9 mouse cellular contexts compared by ENCODE assay signal in the genomic region with DNA sequence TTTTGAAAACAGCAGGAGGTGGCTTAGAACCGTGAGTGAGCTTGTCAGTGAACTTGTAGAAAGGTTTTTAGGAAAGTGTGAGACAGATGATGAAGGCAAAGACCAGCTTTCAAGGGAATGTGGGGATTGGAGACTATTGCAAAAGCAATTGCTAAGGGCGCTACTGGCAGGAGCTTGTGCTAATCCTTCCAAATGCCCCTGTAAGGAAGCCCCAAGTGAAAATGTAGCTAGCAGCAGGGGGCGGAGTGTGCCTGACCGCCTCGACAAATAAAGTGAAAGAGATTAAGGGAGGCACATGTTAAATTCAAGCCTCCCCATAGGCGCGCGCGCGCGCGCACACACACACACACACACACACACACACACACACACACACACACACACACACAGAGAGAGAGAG. TPM values are rescaled to one million over a fixed set of nuclear protein-coding genes. Genes with fewer than 3 reads are reported as not detected.
DNase-seq lines count a peak whose midpoint lies in the region; ATAC-seq and TF ChIP-seq lines count a peak whose summit lies in the region.
"Not testable (repeated sequence)": the region's sequence is repeated elsewhere in the genome, so short reads cannot be mapped to it uniquely, and the experiment has no call there.
"Had no signal": no experiment of that assay in that cellular context is flagged by ENCODE, and none has a peak within 500 bp of the region (broad histone marks: within the 10 kb centered on the region; RNA-seq: fewer than 3 reads in every experiment).

No protein-coding gene starts in this region.

- TF ChIP-seq POLR2A in limb, embryonic 14.5 days (IDR thresholded peaks at IDR 0.05; ENCODE audit: borderline replicate concordance, extremely low read depth, insufficient read depth, insufficient read length): not testable (repeated sequence)

- peak; percentile 30 for DNase-seq in CD4-positive, CD25-positive, alpha-beta regulatory T cell, adult 2 months (ENCODE audit: low read depth, low spot score)
- DNase-seq in cerebellum, postnatal 14 days: peak; percentile 16 to 34
- DNase-seq in forelimb bud, embryonic 11.5 days (ENCODE audit: low read depth, low spot score): peak; percentile 23
- peak; percentile 48 for DNase-seq in kidney, postnatal 10 days
- peak; percentile 18 for DNase-seq in limb, embryonic 14.5 days (ENCODE audit: low spot score)
- DNase-seq in right cerebral cortex, postnatal 10 days (ENCODE audit: low spot score in 2 of 2): peak; percentile 60 to 69

- not testable (repeated sequence) for H3K9me3 ChIP-seq in limb, embryonic 14.5 days (ENCODE audit: control insufficient read depth, low read length)

- 28% methylated on average over 12 of the region's 12 CpGs for WGBS in limb, embryonic 14.5 days

- not testable (repeated sequence) for H3K27ac ChIP-seq in limb, embryonic 14.5 days (replicated peaks; ENCODE audit: low read depth, low read length)

- H3K9ac ChIP-seq in limb, embryonic 14.5 days (ENCODE audit: low read depth, low read length, severe bottlenecking): not testable (repeated sequence)

- H3K4me1 ChIP-seq in limb, embryonic 14.5 days (ENCODE audit: control insufficient read depth, insufficient read depth, low read length): not testable (repeated sequence)

- peak; percentile 53 to 76 for ATAC-seq in hematopoietic stem cell, adult 5-6 weeks (replicated peaks in 1 of 2; ENCODE audit: insufficient read depth in 1 of 2, low FRiP score in 2 of 2, low TSS enrichment in 1 of 2, low read depth in 1 of 2, poor library complexity in 2 of 2, severe bottlenecking in 2 of 2)
- not testable (repeated sequence) for ATAC-seq in limb, embryonic 14.5 days (ENCODE audit: low FRiP score, low read depth)
- ATAC-seq in megakaryocyte progenitor cell, adult 5-6 weeks (replicated peaks; ENCODE audit: poor library complexity): peak; percentile 60; the same call in 1 of the 2 replicates

- H3K4me3 ChIP-seq in limb, embryonic 14.5 days (replicated peaks; ENCODE audit: low read length): not testable (repeated sequence)

- H3K4me2 ChIP-seq in limb, embryonic 14.5 days (replicated peaks; ENCODE audit: low read depth, low read length, severe bottlenecking): peak overlapping the region; percentile 29; the same call in 1 of the 2 replicates

- not testable (repeated sequence) for H3K27me3 ChIP-seq in limb, embryonic 14.5 days (ENCODE audit: control insufficient read depth, insufficient read depth, low read length)

- H3K36me3 ChIP-seq in limb, embryonic 14.5 days (ENCODE audit: control insufficient read depth, insufficient read depth, low read length): not testable (repeated sequence)

RNA-seq across cellular contexts. Expression of a gene that starts 5.4 kb away (rescaled TPM):
- total RNA-seq in hematopoietic stem cell, adult 5-6 weeks (2017): not detected in 2 replicates
- polyA plus RNA-seq in limb, embryonic 14.5 days (2012; rRNA removed): 0.10 TPM in 1 of 2 replicates, not detected in the other
- polyA plus RNA-seq in limb, embryonic 14.5 days (2014; fragmentation: Nextera tagmentation; extraction: Ambion mirVana): 0.18 TPM in 1 of 2 replicates, not detected in the other
- total RNA-seq in megakaryocyte progenitor cell, adult 5-6 weeks (2015): not detected in 2 replicates
- total RNA-seq in megakaryocyte progenitor cell, adult 5-6 weeks (2017): not detected in 2 replicates
- polyA plus RNA-seq: inflammation-experienced regulatory T-cells, adult 6 months had no signal

RNA-seq across cellular contexts. Expression of a gene that starts 16.5 kb away (rescaled TPM):
- not detected in 2 replicates for total RNA-seq in hematopoietic stem cell, adult 5-6 weeks (2017)
- polyA plus RNA-seq in limb, embryonic 14.5 days (2012; rRNA removed): 0.18 TPM in 1 of 2 replicates, not detected in the other
- polyA plus RNA-seq in limb, embryonic 14.5 days (2014; fragmentation: Nextera tagmentation; extraction: Ambion mirVana): not detected in 2 replicates
- not detected in 2 replicates for total RNA-seq in megakaryocyte progenitor cell, adult 5-6 weeks (2015)
- total RNA-seq in megakaryocyte progenitor cell, adult 5-6 weeks (2017): not detected in 2 replicates
- polyA plus RNA-seq: inflammation-experienced regulatory T-cells, adult 6 months had no signal

RNA-seq across cellular contexts. Expression of a gene that starts 16.6 kb away (rescaled TPM):
- not detected in 2 replicates for total RNA-seq in hematopoietic stem cell, adult 5-6 weeks (2017)
- polyA plus RNA-seq in limb, embryonic 14.5 days (2012; rRNA removed): 0.08 and 0.10 TPM in 2 replicates
- polyA plus RNA-seq in limb, embryonic 14.5 days (2014; fragmentation: Nextera tagmentation; extraction: Ambion mirVana): not detected in 2 replicates
- total RNA-seq in megakaryocyte progenitor cell, adult 5-6 weeks (2015): not detected in 2 replicates
- not detected in 2 replicates for total RNA-seq in megakaryocyte progenitor cell, adult 5-6 weeks (2017)
- polyA plus RNA-seq: inflammation-experienced regulatory T-cells, adult 6 months had no signal

RNA-seq across cellular contexts. Expression of a gene that starts 31.7 kb away (rescaled TPM):
- not detected in 2 replicates for total RNA-seq in hematopoietic stem cell, adult 5-6 weeks (2017)
- polyA plus RNA-seq in limb, embryonic 14.5 days (2012; rRNA removed): 0.06 TPM in 1 of 2 replicates, not detected in the other
- not detected in 2 replicates for polyA plus RNA-seq in limb, embryonic 14.5 days (2014; fragmentation: Nextera tagmentation; extraction: Ambion mirVana)
- not detected in 2 replicates for total RNA-seq in megakaryocyte progenitor cell, adult 5-6 weeks (2015)
- not detected in 2 replicates for total RNA-seq in megakaryocyte progenitor cell, adult 5-6 weeks (2017)
